Mouse (Mus musculus) kidney, postnatal 36 days (tissue): Measurements from ENCODE around the gene Gm19345.

Source experiments
- DNase-seq, 2 experiments: peaks; one replicate each; pipeline ENCODE4 v3.0.0; 2021 to 2022; ENCODE audit warnings: mixed read lengths in 2 of 2

Gm19345 gene

GRCm38 (mm10) chr7:19851858-19852570 is at the start of gene Gm19345:
Gm19345 (plus strand) TSS chr7:19852003.
- DNase-seq = peak in 1 of 2 experiments; percentile 49

GRCm38 (mm10) chr7:19802995-19803394 is 48.8 kb upstream of the Gm19345 start:
- peak; percentile 72 to 90 for DNase-seq

- DNase-seq = no peak
Observed at GRCm38 (mm10) chr7:19806356-19806969, 45.3 kb upstream of the Gm19345 start.

GRCm38 (mm10) chr7:19809369-19809768 is 42.4 kb upstream of the Gm19345 start:
- peak; percentile 31 to 66 for DNase-seq

GRCm38 (mm10) chr7:19811114-19811513 is 40.7 kb upstream of the Gm19345 start:
- DNase-seq = peak; percentile 79 to 91

- no peak for DNase-seq
Observed at GRCm38 (mm10) chr7:19813161-19813560, 38.6 kb upstream of the Gm19345 start.

GRCm38 (mm10) chr7:19813579-19814122 is 38.2 kb upstream of the Gm19345 start:
- no peak for DNase-seq

DNA sequence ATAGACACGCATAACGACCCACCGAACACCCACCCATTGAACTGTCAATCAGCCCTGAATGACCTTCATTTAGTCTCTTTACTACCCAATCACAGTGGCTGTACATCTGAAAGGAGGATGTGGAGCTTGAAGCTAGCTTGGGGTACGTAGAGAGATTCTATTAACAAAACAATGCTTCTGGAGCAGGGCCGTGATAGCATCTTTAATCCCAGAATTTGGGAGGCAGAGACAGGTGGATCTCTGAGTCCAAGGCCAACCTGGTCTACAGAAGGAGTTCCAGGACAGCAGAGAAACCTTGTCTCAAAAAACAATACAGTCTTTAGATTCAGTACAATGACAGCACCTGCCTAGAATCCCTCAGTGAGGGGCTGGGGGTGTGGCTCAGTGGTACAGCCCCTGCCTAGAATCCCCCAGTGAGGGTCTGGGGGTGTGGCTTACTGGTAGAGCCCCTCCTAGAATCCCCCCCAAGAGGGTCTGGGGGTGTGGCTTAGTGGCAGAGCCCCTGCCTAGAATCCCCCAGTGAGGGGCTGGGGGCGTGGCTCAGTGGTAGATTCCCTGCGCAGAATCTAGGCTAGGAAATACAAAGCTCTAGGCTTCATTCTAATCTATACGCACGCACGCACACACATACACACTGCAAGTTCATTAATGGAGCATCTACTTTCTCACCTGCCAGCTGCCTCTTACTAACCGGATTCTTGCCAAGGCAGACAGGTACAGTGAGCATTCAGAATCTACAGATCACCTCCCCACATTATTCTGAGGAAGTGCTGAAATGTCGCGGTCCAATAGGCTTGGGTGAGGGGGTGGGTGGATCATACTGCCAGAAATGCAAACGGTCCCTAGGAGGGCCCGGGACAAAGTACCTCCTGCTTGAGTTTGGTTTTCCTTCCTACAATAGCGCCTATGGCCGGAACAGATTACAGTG is 36.2 kb upstream of the Gm19345 start:
- DNase-seq = no peak

DNA sequence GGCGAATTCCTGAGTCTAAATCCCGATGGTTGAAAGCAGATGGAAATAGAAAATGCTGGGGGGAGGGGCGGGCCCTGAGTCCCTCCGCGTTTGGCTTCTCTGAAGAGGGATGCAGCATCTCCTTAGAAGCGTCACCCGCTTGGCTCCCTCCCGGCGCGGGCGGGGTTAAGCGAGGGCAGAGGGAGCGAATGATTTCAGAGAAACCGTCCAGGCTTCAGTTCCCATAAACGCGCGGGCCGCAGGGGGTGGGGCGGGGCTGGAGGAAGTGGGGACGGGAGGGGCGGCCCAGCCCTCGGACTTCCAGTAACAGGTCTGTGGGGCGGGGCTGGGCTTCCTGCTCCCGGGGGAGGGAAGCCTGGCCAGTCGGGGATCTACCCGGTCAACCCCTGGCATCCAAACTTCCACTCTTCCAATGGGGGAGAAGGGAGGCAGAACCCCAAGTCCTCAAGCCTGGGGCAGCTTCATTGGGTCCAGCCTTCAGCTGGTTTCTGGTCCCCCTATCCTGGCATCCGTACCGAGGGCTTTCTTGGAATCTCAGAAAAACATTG is 35.5 kb upstream of the Gm19345 start:
- DNase-seq = peak; percentile 92 to 96

GRCm38 (mm10) chr7:19817382-19818105 is 34.3 kb upstream of the Gm19345 start:
- DNase-seq = peak; percentile 49 to 60

- no peak for DNase-seq
Observed at GRCm38 (mm10) chr7:19818440-19818839, 33.4 kb upstream of the Gm19345 start.

DNA sequence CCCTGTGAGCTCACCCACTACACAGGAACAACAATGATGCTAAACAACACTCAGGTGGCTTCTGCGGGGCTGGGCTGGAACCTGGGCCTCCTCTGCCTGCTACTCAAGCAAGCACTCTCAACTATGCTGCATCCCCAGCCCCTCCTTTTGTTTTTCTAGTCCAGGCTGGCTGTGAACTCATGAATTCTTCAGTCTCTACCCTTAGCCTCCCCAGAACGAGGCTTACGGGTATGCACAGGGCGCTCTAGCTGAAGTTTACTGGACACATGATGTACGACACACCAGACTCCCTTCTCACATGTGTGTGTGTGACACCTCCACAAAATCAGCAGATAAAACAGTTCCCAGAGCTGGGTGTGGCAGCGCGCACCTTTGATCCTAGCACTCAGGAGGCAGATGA is 32.9 kb upstream of the Gm19345 start:
- DNase-seq = no peak

- DNase-seq = no peak
Observed at GRCm38 (mm10) chr7:19820347-19821048, 31.3 kb upstream of the Gm19345 start.

- no peak for DNase-seq
Observed at GRCm38 (mm10) chr7:19821633-19822032, 30.2 kb upstream of the Gm19345 start.

DNA sequence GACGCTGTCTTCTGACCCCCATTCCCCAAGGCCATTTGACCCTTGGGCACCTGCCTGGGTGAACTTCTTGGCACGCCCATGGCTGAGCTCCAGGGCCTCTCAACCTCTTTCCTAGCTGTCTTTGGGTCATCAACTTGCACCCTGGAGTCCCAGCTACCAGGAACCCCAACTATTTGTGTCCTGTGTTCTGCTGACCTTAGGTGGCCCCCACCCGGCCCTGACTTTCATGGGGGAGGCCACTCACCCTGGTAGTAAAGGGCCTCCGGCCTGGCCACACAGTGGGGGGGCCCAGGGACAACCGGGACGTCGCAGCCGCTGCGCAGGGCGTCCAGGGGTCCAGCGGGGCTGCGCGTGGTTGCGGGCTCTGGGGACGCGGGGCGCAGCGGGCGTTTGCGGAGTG is 29.6 kb upstream of the Gm19345 start:
- peak in 1 of 2 experiments; percentile 37 for DNase-seq

DNA sequence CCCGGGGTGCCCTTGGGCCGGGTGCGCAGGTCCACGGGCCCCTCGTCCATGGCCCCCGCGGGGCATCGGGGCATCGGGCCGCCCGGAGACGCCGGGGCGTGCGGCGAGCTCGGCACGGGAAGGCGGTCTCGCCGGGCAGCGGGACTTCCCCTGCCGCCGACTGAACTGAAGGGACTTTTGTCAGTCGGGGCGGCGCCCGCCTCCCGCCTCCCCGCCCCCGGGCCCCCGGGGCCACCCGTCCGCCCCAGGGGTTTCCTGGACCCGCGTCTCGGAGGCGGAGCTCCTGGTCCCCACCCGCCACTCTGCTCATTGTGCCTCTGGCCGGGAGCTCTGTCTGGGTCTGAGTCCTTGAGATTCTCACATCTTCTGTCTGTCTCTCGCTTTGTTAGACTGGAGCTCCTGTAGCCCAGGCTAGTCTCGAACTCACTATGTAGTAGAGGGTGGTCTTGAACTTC is 29.2 kb upstream of the Gm19345 start, which contains the start of gene Bcl3:
Gene Bcl3 (minus strand): TSS at position 167 of the 455 bp plus-strand sequence.
- peak; percentile 69 to 85 for DNase-seq

- DNase-seq = peak in 1 of 2 experiments; percentile 44
Observed at GRCm38 (mm10) chr7:19823256-19824181, 28.3 kb upstream of the Gm19345 start.

DNA sequence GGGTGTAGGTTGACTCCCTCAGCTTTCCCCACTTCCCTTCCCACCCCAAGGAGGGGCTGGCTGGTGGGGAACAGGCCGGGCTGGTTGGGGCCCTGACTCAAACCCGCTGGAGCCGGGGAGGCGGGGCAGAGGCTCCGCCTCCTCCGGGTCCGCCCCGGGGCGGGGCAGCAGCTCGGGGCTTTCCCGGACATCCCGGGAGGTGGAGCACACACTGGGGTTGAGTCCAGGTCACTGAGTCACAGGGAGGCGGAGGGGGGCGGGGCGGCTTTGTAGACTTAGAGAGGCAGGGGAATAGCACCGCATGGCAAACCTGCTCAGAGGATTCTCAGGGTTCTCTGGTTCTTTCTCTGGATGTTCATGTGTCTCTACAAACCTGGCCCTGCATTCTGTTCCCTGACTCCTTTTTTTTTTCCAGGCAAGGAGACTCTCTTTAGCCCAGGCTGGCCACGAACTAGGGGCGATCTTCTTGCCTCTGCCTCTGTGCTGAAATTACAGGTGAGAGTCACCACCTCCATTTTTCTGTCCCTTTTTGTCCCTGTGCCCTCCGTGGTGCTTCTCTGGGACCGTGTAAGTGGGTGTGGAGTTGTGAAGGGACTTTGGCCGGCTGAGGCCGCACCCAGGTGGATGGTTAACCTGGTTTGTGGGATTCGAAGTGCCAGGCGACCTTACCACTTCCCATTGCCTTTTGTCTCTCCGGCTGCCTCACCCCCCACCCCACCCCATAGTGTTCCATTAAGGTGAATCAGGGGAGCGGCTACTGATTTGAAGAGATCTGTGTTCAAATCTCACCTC is 27.4 kb upstream of the Gm19345 start:
- peak; percentile 93 to 98 for DNase-seq

DNA sequence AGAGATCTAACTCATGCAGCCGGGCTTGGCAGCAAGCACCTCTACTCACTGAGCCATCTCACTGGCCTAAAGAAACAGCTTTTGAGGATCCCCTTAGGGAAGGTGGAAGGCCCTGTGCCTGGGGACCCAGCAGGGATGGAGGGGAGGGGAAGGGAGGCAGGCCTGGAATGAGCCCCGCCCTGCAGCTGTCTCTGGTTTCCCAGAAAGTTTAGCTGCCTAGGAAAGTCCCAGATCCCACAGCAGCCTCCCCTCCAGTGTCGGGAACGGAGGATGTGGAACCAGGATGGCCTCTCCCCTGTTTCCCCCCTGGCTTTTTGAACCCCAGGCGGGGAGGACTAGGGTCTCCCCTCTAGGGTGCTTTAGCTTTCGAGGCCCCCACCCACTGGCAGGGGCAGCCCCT is 25.0 kb upstream of the Gm19345 start:
- DNase-seq = no peak
